Mouse (Mus musculus): ENCODE measurements around the gene Prdm10. TPM values are rescaled to one million over a fixed set of nuclear protein-coding genes. Genes with fewer than 3 reads are reported as not detected.

The Prdm10 gene
- polyA plus RNA-seq (2015; fragmentation: Nextera tagmentation; extraction: Ambion mirVana): 1.1 and 1.2 TPM in 2 replicates

- peak; percentile 89 for TF ChIP-seq EP300 (optimal IDR thresholded peaks at IDR 0.05)
- no peak for TF ChIP-seq CTCF (IDR thresholded peaks at IDR 0.05; ENCODE audit: low read depth)
- no peaks in the 10 kb centered on the region for H3K36me3 ChIP-seq (ENCODE audit: control insufficient read depth, insufficient read depth, low read length)
- 1% methylated on average over 41 of the region's 45 CpGs for WGBS
- ATAC-seq (ENCODE audit: low FRiP score, low TSS enrichment) (peak; percentile 92), DNase-seq (ENCODE audit: low spot score) (peak; percentile 97)
- H3K27ac ChIP-seq (replicated peaks): peak within 1 kb of the TSS; percentile 99
- no peaks in the 10 kb centered on the region for H3K27me3 ChIP-seq (ENCODE audit: control insufficient read depth, insufficient read depth, low read length)
- H3K4me2 ChIP-seq (replicated peaks; ENCODE audit: low read depth): peak within 1 kb of the TSS; percentile 70
- H3K4me3 ChIP-seq (ENCODE audit: low read depth, low read length): peak within 1 kb of the TSS; percentile 79
- peaks cover 4% of the 10 kb centered on the region; the same call in 1 of the 2 replicates for H3K4me1 ChIP-seq (replicated peaks; ENCODE audit: control insufficient read depth, insufficient read depth)
- no peaks in the 10 kb centered on the region for H3K9me3 ChIP-seq (ENCODE audit: control insufficient read depth, low read length)
- peak within 1 kb of the TSS; percentile 95 for H3K9ac ChIP-seq (ENCODE audit: low read length)
These were observed at the start of gene Prdm10 for GRCm38 (mm10) chr9:31280366-31281010. TSS of gene Prdm10 (plus strand) at chr9:31280538.

GRCm38 (mm10) chr9:31235030-31235429 is 45.3 kb upstream of the Prdm10 start:
- H3K9me3 ChIP-seq (ENCODE audit: control insufficient read depth, low read length): no peaks in the 10 kb centered on the region
- no peak overlapping the region for H3K4me3 ChIP-seq (ENCODE audit: low read depth, low read length)
- H3K27ac ChIP-seq (replicated peaks): no peak overlapping the region
- TF ChIP-seq EP300 (optimal IDR thresholded peaks at IDR 0.05) (no peak), CTCF (IDR thresholded peaks at IDR 0.05; ENCODE audit: low read depth) (no peak)
- H3K9ac ChIP-seq (ENCODE audit: low read length): no peak overlapping the region
- ATAC-seq (ENCODE audit: low FRiP score, low TSS enrichment): peak; percentile 71
- H3K36me3 ChIP-seq (ENCODE audit: control insufficient read depth, insufficient read depth, low read length): no peaks in the 10 kb centered on the region
- no peak overlapping the region for H3K4me2 ChIP-seq (replicated peaks; ENCODE audit: low read depth)
- peak; percentile 35 for DNase-seq (ENCODE audit: low spot score)
- peaks cover 3% of the 10 kb centered on the region; the same call in 1 of the 2 replicates for H3K4me1 ChIP-seq (replicated peaks; ENCODE audit: control insufficient read depth, insufficient read depth)
- 5% methylated on average over 4 of the region's 4 CpGs for WGBS
- no peaks in the 10 kb centered on the region for H3K27me3 ChIP-seq (ENCODE audit: control insufficient read depth, insufficient read depth, low read length)

- no peak for DNase-seq (ENCODE audit: low spot score)
- no peaks in the 10 kb centered on the region for H3K9me3 ChIP-seq (ENCODE audit: control insufficient read depth, low read length)
- H3K4me1 ChIP-seq (replicated peaks; ENCODE audit: control insufficient read depth, insufficient read depth): peaks cover 3% of the 10 kb centered on the region; the same call in 1 of the 2 replicates
- no peak overlapping the region for H3K9ac ChIP-seq (ENCODE audit: low read length)
- H3K27me3 ChIP-seq (ENCODE audit: control insufficient read depth, insufficient read depth, low read length): no peaks in the 10 kb centered on the region
- 48% methylated on average over 9 of the region's 9 CpGs for WGBS
- H3K4me3 ChIP-seq (ENCODE audit: low read depth, low read length): no peak overlapping the region
- H3K27ac ChIP-seq (replicated peaks): no peak overlapping the region
- TF ChIP-seq CTCF (IDR thresholded peaks at IDR 0.05; ENCODE audit: low read depth): no peak
- TF ChIP-seq EP300 (optimal IDR thresholded peaks at IDR 0.05): no peak
- no peak overlapping the region for H3K4me2 ChIP-seq (replicated peaks; ENCODE audit: low read depth)
- no peak for ATAC-seq (ENCODE audit: low FRiP score, low TSS enrichment)
- no peaks in the 10 kb centered on the region for H3K36me3 ChIP-seq (ENCODE audit: control insufficient read depth, insufficient read depth, low read length)
These were observed 44.8 kb upstream of the Prdm10 start for GRCm38 (mm10) chr9:31235489-31235888.

GRCm38 (mm10) chr9:31236079-31236478 is 44.3 kb upstream of the Prdm10 start:
- Histone ChIP-seq H3K4me1 (replicated peaks; ENCODE audit: control insufficient read depth, insufficient read depth) (peaks cover 3% of the 10 kb centered on the region; the same call in 1 of the 2 replicates), H3K9me3 (ENCODE audit: control insufficient read depth, low read length) (no peaks in the 10 kb centered on the region), H3K36me3 (ENCODE audit: control insufficient read depth, insufficient read depth, low read length) (no peaks in the 10 kb centered on the region), H3K27me3 (ENCODE audit: control insufficient read depth, insufficient read depth, low read length) (no peaks in the 10 kb centered on the region), H3K9ac (ENCODE audit: low read length) (no peak overlapping the region), H3K27ac (replicated peaks) (no peak overlapping the region), H3K4me3 (ENCODE audit: low read depth, low read length) (no peak overlapping the region), H3K4me2 (replicated peaks; ENCODE audit: low read depth) (no peak overlapping the region)
- TF ChIP-seq CTCF (IDR thresholded peaks at IDR 0.05; ENCODE audit: low read depth): no peak
- no peak for TF ChIP-seq EP300 (optimal IDR thresholded peaks at IDR 0.05)
- WGBS: 77% methylated on average over 5 of the region's 5 CpGs
- no peak for ATAC-seq (ENCODE audit: low FRiP score, low TSS enrichment)
- DNase-seq (ENCODE audit: low spot score): no peak

GRCm38 (mm10) chr9:31238526-31238925 is 41.8 kb upstream of the Prdm10 start:
- no peak overlapping the region for H3K27ac ChIP-seq (replicated peaks)
- DNase-seq (ENCODE audit: low spot score): no peak
- 56% methylated on average over 2 of the region's 2 CpGs for WGBS
- H3K27me3 ChIP-seq (ENCODE audit: control insufficient read depth, insufficient read depth, low read length): no peaks in the 10 kb centered on the region
- H3K9ac ChIP-seq (ENCODE audit: low read length): no peak overlapping the region
- no peak overlapping the region for H3K4me3 ChIP-seq (ENCODE audit: low read depth, low read length)
- H3K4me1 ChIP-seq (replicated peaks; ENCODE audit: control insufficient read depth, insufficient read depth): peaks cover 3% of the 10 kb centered on the region; the same call in 1 of the 2 replicates
- H3K9me3 ChIP-seq (ENCODE audit: control insufficient read depth, low read length): no peaks in the 10 kb centered on the region
- TF ChIP-seq EP300 (optimal IDR thresholded peaks at IDR 0.05) (no peak), CTCF (IDR thresholded peaks at IDR 0.05; ENCODE audit: low read depth) (no peak)
- no peak overlapping the region for H3K4me2 ChIP-seq (replicated peaks; ENCODE audit: low read depth)
- no peak for ATAC-seq (ENCODE audit: low FRiP score, low TSS enrichment)
- no peaks in the 10 kb centered on the region for H3K36me3 ChIP-seq (ENCODE audit: control insufficient read depth, insufficient read depth, low read length)

- Histone ChIP-seq H3K27ac (replicated peaks) (no peak overlapping the region), H3K27me3 (ENCODE audit: control insufficient read depth, insufficient read depth, low read length) (no peaks in the 10 kb centered on the region), H3K4me2 (replicated peaks; ENCODE audit: low read depth) (no peak overlapping the region), H3K4me1 (replicated peaks; ENCODE audit: control insufficient read depth, insufficient read depth) (peaks cover 3% of the 10 kb centered on the region; the same call in 1 of the 2 replicates), H3K4me3 (ENCODE audit: low read depth, low read length) (no peak overlapping the region), H3K9me3 (ENCODE audit: control insufficient read depth, low read length) (no peaks in the 10 kb centered on the region), H3K36me3 (ENCODE audit: control insufficient read depth, insufficient read depth, low read length) (no peaks in the 10 kb centered on the region), H3K9ac (ENCODE audit: low read length) (no peak overlapping the region)
- ATAC-seq (ENCODE audit: low FRiP score, low TSS enrichment) (no peak), DNase-seq (ENCODE audit: low spot score) (no peak)
- TF ChIP-seq EP300 (optimal IDR thresholded peaks at IDR 0.05) (no peak), CTCF (IDR thresholded peaks at IDR 0.05; ENCODE audit: low read depth) (no peak)
- 86% methylated on average over 2 of the region's 2 CpGs for WGBS
These were observed 40.8 kb upstream of the Prdm10 start for GRCm38 (mm10) chr9:31239551-31239950.
